9 mouse cellular contexts compared by ENCODE assay signal in the genomic region with DNA sequence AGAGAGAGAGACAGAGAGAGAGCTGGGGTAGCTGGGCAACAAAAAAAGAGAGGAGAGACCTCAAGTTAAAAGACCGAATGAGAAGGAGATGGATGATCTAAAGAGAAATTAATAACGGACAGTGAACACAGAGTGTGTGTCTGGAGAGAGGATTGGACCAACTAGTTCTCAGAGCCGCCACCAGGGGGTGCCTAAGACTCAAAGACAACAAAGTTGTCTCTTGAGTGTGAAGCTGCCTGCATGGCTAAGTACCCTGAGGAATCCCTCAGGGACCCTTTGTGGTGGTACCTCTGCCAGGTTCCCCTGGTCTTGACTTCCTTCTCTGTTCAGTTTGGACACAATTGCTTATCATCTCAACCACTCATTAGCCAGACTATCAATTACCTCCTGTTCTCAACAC.
DNase-seq lines count a peak whose midpoint lies in the region; ATAC-seq and TF ChIP-seq lines count a peak whose summit lies in the region.
"Had no signal": no experiment of that assay in that cellular context is flagged by ENCODE, and none has a peak within 500 bp of the region (broad histone marks: within the 10 kb centered on the region; RNA-seq: fewer than 3 reads in every experiment).

No protein-coding gene starts in this region.

- H3K9me3 ChIP-seq in kidney, embryonic 16.5 days (ENCODE audit: low read length): no peaks in the 10 kb centered on the region
- H3K9me3 ChIP-seq in ES-Bruce4 (replicated peaks; ENCODE audit: control insufficient read depth, insufficient read depth, low read length, poor library complexity, severe bottlenecking): no peaks in the 10 kb centered on the region
- H3K9me3 ChIP-seq: liver, embryonic 13.5 days had no signal

- H3K4me1 ChIP-seq in kidney, adult 2 months (ENCODE audit: control insufficient read depth, insufficient read depth, low read length): 0 out of 2 replicates have a peak, but pooled peaks cover 5% of the 10 kb centered on the region
- H3K4me1 ChIP-seq in kidney, embryonic 16.5 days (ENCODE audit: insufficient read depth, low read length): peaks cover 36% of the 10 kb centered on the region
- no peaks in the 10 kb centered on the region for H3K4me1 ChIP-seq in ES-Bruce4 (ENCODE audit: control insufficient read depth, insufficient read depth, low read length)
- H3K4me1 ChIP-seq: liver, embryonic 13.5 days had no signal

- no peak overlapping the region for H3K4me2 ChIP-seq in kidney, embryonic 16.5 days (replicated peaks; ENCODE audit: low read depth, low read length)
- H3K4me2 ChIP-seq: liver, embryonic 13.5 days had no signal

- H3K36me3 ChIP-seq in kidney, adult 2 months (ENCODE audit: control insufficient read depth, insufficient read depth, low read length): no peaks in the 10 kb centered on the region
- H3K36me3 ChIP-seq in kidney, embryonic 16.5 days (ENCODE audit: insufficient read depth, low read length): no peaks in the 10 kb centered on the region
- H3K36me3 ChIP-seq in ES-Bruce4 (ENCODE audit: control insufficient read depth, insufficient read depth, low read length, poor library complexity, severe bottlenecking): no peaks in the 10 kb centered on the region
- H3K36me3 ChIP-seq: liver, embryonic 13.5 days had no signal

- ATAC-seq in kidney, embryonic 16.5 days (ENCODE audit: low FRiP score, low TSS enrichment): no peak

- no peak for TF ChIP-seq POLR2A in kidney, adult 2 months (IDR thresholded peaks at IDR 0.05; ENCODE audit: low read depth, low read length)
- TF ChIP-seq POLR2A in ES-Bruce4 (IDR thresholded peaks at IDR 0.05; ENCODE audit: insufficient read depth, low read length): no peak

- 46% methylated on average over 3 of the region's 3 CpGs for WGBS in kidney, adult 2 months
- WGBS in kidney, embryonic 16.5 days: 54% methylated on average over 3 of the region's 3 CpGs

- H3K27ac ChIP-seq in kidney, adult 2 months (ENCODE audit: insufficient read depth, low read depth, low read length): no peak overlapping the region; the same call in 1 of the 2 replicates
- no peak overlapping the region for H3K27ac ChIP-seq in kidney, embryonic 16.5 days (ENCODE audit: low read length)
- H3K27ac ChIP-seq in ES-Bruce4 (ENCODE audit: insufficient read depth, low read length): no peak overlapping the region
- H3K27ac ChIP-seq: liver, embryonic 13.5 days had no signal

- no peak overlapping the region for H3K4me3 ChIP-seq in kidney, adult 2 months (ENCODE audit: insufficient read depth, low read depth, low read length)
- H3K4me3 ChIP-seq in kidney, embryonic 16.5 days (ENCODE audit: low read length): no peak overlapping the region
- no peak overlapping the region for H3K4me3 ChIP-seq in ES-Bruce4 (ENCODE audit: low read depth, low read length)
- H3K4me3 ChIP-seq: liver, embryonic 13.5 days had no signal

- DNase-seq in kidney, adult 2 months: peak; percentile 56
- peak; percentile 52 for DNase-seq in adrenal gland, adult 8-10 months
- peak; percentile 63 to 71 for DNase-seq in heart, postnatal 14 days
- peak; percentile 60 to 78 for DNase-seq in lung, postnatal 4 days
- peak; percentile 84 for DNase-seq in thymus, postnatal 25 days
- no peak for DNase-seq in left cerebral cortex, postnatal 36 days (ENCODE audit: low spot score in 2 of 2)
- DNase-seq: liver, embryonic 13.5 days had no signal

- TF ChIP-seq EP300 in ES-Bruce4 (IDR thresholded peaks at IDR 0.05; ENCODE audit: insufficient read depth, low read depth, low read length): no peak

- intact Hi-C loops in heart, postnatal 14 days (cut with DNase I): loop anchor here (5.0 kb wide), 1 partner anchor 106 kb away; no protein-coding TSS in a partner anchor
- intact Hi-C loops in left cerebral cortex, postnatal 36 days (cut with DNase I): loop anchor here (5.0 kb wide), 1 partner anchor 51 kb away; no protein-coding TSS in a partner anchor

- no peaks in the 10 kb centered on the region; the same call in none of the 2 replicates for H3K27me3 ChIP-seq in kidney, adult 2 months (replicated peaks; ENCODE audit: control insufficient read depth, insufficient read depth, low read length)
- no peaks in the 10 kb centered on the region for H3K27me3 ChIP-seq in kidney, embryonic 16.5 days (ENCODE audit: insufficient read depth, low read length)
- H3K27me3 ChIP-seq in ES-Bruce4 (ENCODE audit: control insufficient read depth, insufficient read depth, low read length, poor library complexity, severe bottlenecking): no peaks in the 10 kb centered on the region
- H3K27me3 ChIP-seq: liver, embryonic 13.5 days had no signal

- H3K9ac ChIP-seq in kidney, embryonic 16.5 days (replicated peaks; ENCODE audit: low read length): no peak overlapping the region
- no peak overlapping the region for H3K9ac ChIP-seq in ES-Bruce4 (ENCODE audit: low read depth, poor library complexity, severe bottlenecking)
- H3K9ac ChIP-seq: liver, embryonic 13.5 days had no signal

- TF ChIP-seq CTCF in kidney, adult 2 months (conservative IDR thresholded peaks at IDR 0.05; ENCODE audit: insufficient read depth, insufficient read length, low read depth, low read length): peak; percentile 65
- TF ChIP-seq CTCF in ES-Bruce4 (IDR thresholded peaks at IDR 0.05; ENCODE audit: low read depth, low read length): peak; percentile 54

Comparison
In these comparisons a context has a peak if more than half of its experiments do, and no peak if none do; other contexts are left out.
1. DNase-seq: peak in kidney, adult 2 months (single experiment), adrenal gland, adult 8-10 months (single experiment), heart, postnatal 14 days (2 of 2), lung, postnatal 4 days (2 of 2) and thymus, postnatal 25 days (single experiment); none in left cerebral cortex, postnatal 36 days (0 of 2).